8 mouse cellular contexts compared by ENCODE assay signal in the genomic region with DNA sequence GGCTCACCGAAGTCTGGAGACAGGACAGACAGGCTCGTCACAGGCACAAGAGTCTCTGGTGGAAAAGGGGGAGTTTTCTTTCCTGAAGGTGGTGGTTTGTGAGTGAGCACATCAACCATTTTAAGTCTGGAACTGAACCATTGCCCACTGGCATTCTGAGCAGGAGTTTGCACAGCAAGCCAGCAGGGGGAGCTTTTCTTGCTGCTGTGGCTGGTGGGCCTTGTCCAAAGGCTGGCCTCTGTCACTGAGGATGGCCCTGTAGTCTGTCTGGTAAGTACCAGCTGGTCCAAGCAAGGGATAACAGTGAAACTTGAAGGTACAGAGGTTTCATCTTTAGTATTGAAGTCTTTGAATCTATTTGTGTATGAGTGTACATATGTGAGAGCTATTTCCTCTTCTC. TPM values are rescaled to one million over a fixed set of nuclear protein-coding genes. Genes with fewer than 3 reads are reported as not detected.
A peak's percentile ranks its signal among the peaks of the same experiment; 100 is the strongest.
DNase-seq lines count a peak whose midpoint lies in the region; ATAC-seq and TF ChIP-seq lines count a peak whose summit lies in the region.

No protein-coding gene starts in this region.

- 0 out of 2 replicates have a peak, but pooled peaks cover 5% of the 10 kb centered on the region for H3K9me3 ChIP-seq in forebrain, embryonic 10.5 days
- no peaks in the 10 kb centered on the region for H3K9me3 ChIP-seq in forebrain, embryonic 16.5 days (ENCODE audit: control insufficient read depth, low read length)

- H3K36me3 ChIP-seq in forebrain, embryonic 10.5 days (replicated peaks), result no peaks in the 10 kb centered on the region
- H3K36me3 ChIP-seq in forebrain, embryonic 16.5 days (ENCODE audit: control insufficient read depth, insufficient read depth), result no peaks in the 10 kb centered on the region
- no peaks in the 10 kb centered on the region for H3K36me3 ChIP-seq in liver, adult 2 months (ENCODE audit: control insufficient read depth, insufficient read depth, low read length)

- 53% methylated on average over 2 of the region's 2 CpGs for WGBS in forebrain, embryonic 10.5 days
- 68% methylated on average over 2 of the region's 2 CpGs for WGBS in forebrain, embryonic 16.5 days
- WGBS in liver, adult 2 months, result 49% methylated on average over 2 of the region's 2 CpGs

- no peak for TF ChIP-seq POLR2A in liver, adult 2 months (IDR thresholded peaks at IDR 0.05; ENCODE audit: extremely low read depth, insufficient read depth, low read length)

- H3K4me1 ChIP-seq in forebrain, embryonic 10.5 days, result no peaks in the 10 kb centered on the region
- no peaks in the 10 kb centered on the region for H3K4me1 ChIP-seq in forebrain, embryonic 16.5 days (replicated peaks; ENCODE audit: control insufficient read depth, insufficient read depth, low read length)
- no peaks in the 10 kb centered on the region for H3K4me1 ChIP-seq in liver, adult 2 months (ENCODE audit: control insufficient read depth, insufficient read depth, low read length)

- no peak for ATAC-seq in forebrain, embryonic 16.5 days

- intact Hi-C loops in heart, postnatal 14 days (cut with DNase I), result loop anchor here (2.0 to 10.0 kb wide), 3 partner anchors 46 to 151 kb away; no protein-coding TSS in a partner anchor

- no peak overlapping the region for H3K9ac ChIP-seq in forebrain, embryonic 16.5 days (replicated peaks; ENCODE audit: low read depth, low read length)
- H3K9ac ChIP-seq in liver, adult 2 months (ENCODE audit: low read depth, low read length), result no peak overlapping the region

- peak; percentile 90 for TF ChIP-seq CTCF in liver, adult 2 months (IDR thresholded peaks at IDR 0.05; ENCODE audit: low read depth, low read length)

- H3K4me3 ChIP-seq in forebrain, embryonic 10.5 days, result no peak overlapping the region
- no peak overlapping the region for H3K4me3 ChIP-seq in forebrain, embryonic 16.5 days (replicated peaks; ENCODE audit: low read length)
- H3K4me3 ChIP-seq in liver, adult 2 months (ENCODE audit: insufficient read depth, low read depth, low read length), result no peak overlapping the region

- H3K4me2 ChIP-seq in forebrain, embryonic 16.5 days (ENCODE audit: low read length), result no peak overlapping the region

- no peak overlapping the region for H3K27ac ChIP-seq in forebrain, embryonic 10.5 days
- no peak overlapping the region for H3K27ac ChIP-seq in forebrain, embryonic 16.5 days (ENCODE audit: low read length)
- no peak overlapping the region for H3K27ac ChIP-seq in liver, adult 2 months (replicated peaks; ENCODE audit: insufficient read depth, low read depth, low read length)

- DNase-seq in forebrain, embryonic 10.5 days (ENCODE audit: extremely low spot score, low spot score), result peak; percentile 31
- DNase-seq in urinary bladder, postnatal 25 days (ENCODE audit: low spot score), result peak; percentile 42
- DNase-seq in urinary bladder, postnatal 10 days (ENCODE audit: low spot score), result no peak
- DNase-seq in embryo, embryonic 10 days (ENCODE audit: low spot score), result peak; percentile 61
- peak; percentile 68 to 75 for DNase-seq in heart, postnatal 14 days
- peak; percentile 32 for DNase-seq in liver, adult 2 months (ENCODE audit: extremely low read depth, low read depth, low spot score)
- peak; percentile 21 for DNase-seq in ovary, adult 18-20 months (ENCODE audit: low spot score)

- H3K79me2 ChIP-seq in liver, adult 2 months (ENCODE audit: control insufficient read depth, insufficient read depth, low read length), result no peaks in the 10 kb centered on the region

- no peaks in the 10 kb centered on the region for H3K27me3 ChIP-seq in forebrain, embryonic 10.5 days (ENCODE audit: poor library complexity, severe bottlenecking)
- no peaks in the 10 kb centered on the region for H3K27me3 ChIP-seq in forebrain, embryonic 16.5 days (replicated peaks; ENCODE audit: control insufficient read depth, insufficient read depth, low read length)
- no peaks in the 10 kb centered on the region for H3K27me3 ChIP-seq in liver, adult 2 months (ENCODE audit: control insufficient read depth, insufficient read depth, low read length)

RNA-seq across cellular contexts. Expression of a gene that starts 49.2 kb away (rescaled TPM):
- polyA plus RNA-seq in forebrain, embryonic 10.5 days (2016; fragmentation: Nextera tagmentation; extraction: Ambion mirVana), result 1.4 and 2.3 TPM in 2 replicates
- 2.4 and 3.3 TPM in 2 replicates for polyA plus RNA-seq in forebrain, embryonic 16.5 days (2015; fragmentation: Nextera tagmentation; extraction: Ambion mirVana)
- total RNA-seq in heart, postnatal 14 days (2021), result 10 to 100 TPM; 45.1 to 46.8 TPM
- total RNA-seq in liver, adult 2 months (2014; rRNA removed), result 1.1 and 1.5 TPM in 2 replicates
- polyA plus RNA-seq in liver, adult 2 months (2012; rRNA removed), result 1.0 and 1.5 TPM in 2 replicates
